In genomic region chr4:118569320-118569719, GRCm38 (mm10) we compare ENCODE assay signal across 17 mouse cellular contexts. TPM values are rescaled to one million over a fixed set of nuclear protein-coding genes. Genes with fewer than 3 reads are reported as not detected.
DNase-seq lines count a peak whose midpoint lies in the region; ATAC-seq and TF ChIP-seq lines count a peak whose summit lies in the region.
"Had no signal": no experiment of that assay in that cellular context is flagged by ENCODE, and none has a peak within 500 bp of the region (broad histone marks: within the 10 kb centered on the region; RNA-seq: fewer than 3 reads in every experiment).

No protein-coding gene starts in this region.

- peak overlapping the region; percentile 23 for H3K4me3 ChIP-seq in heart, embryonic 13.5 days
- no peak overlapping the region for H3K4me3 ChIP-seq in heart, adult 2 months
- no peak overlapping the region for H3K4me3 ChIP-seq in intestine, embryonic 14.5 days (ENCODE audit: low read depth, low read length)
- peak overlapping the region; percentile 27 for H3K4me3 ChIP-seq in liver, embryonic 15.5 days (replicated peaks)
- H3K4me3 ChIP-seq: hindbrain, embryonic 15.5 days; layer of hippocampus, adult 2 months; midbrain, embryonic 15.5 days had no signal

- WGBS in heart, embryonic 13.5 days: 65% methylated on average over 23 of the region's 23 CpGs
- 75% methylated on average over 23 of the region's 23 CpGs for WGBS in heart, adult 2 months
- 76% methylated on average over 23 of the region's 23 CpGs for WGBS in intestine, embryonic 14.5 days
- 74% methylated on average over 23 of the region's 23 CpGs for WGBS in liver, embryonic 15.5 days (ENCODE audit: insufficient replicate concordance)

- peaks cover 65% of the 10 kb centered on the region for H3K27me3 ChIP-seq in heart, embryonic 13.5 days (replicated peaks)
- H3K27me3 ChIP-seq in heart, adult 2 months (ENCODE audit: control insufficient read depth, insufficient read depth, low read length): no peaks in the 10 kb centered on the region
- H3K27me3 ChIP-seq in intestine, embryonic 14.5 days (replicated peaks; ENCODE audit: control insufficient read depth, insufficient read depth, low read length): no peaks in the 10 kb centered on the region
- H3K27me3 ChIP-seq in liver, embryonic 15.5 days: peaks cover 17% of the 10 kb centered on the region
- H3K27me3 ChIP-seq: midbrain, embryonic 15.5 days had no signal

- no peak overlapping the region for H3K9ac ChIP-seq in heart, embryonic 13.5 days
- H3K9ac ChIP-seq in heart, adult 2 months (ENCODE audit: low read depth, low read length): no peak overlapping the region
- H3K9ac ChIP-seq in intestine, embryonic 14.5 days (ENCODE audit: low read length): no peak overlapping the region
- H3K9ac ChIP-seq in liver, embryonic 15.5 days: no peak overlapping the region
- H3K9ac ChIP-seq: hindbrain, embryonic 15.5 days; midbrain, embryonic 15.5 days had no signal

- ATAC-seq in heart, embryonic 13.5 days (ENCODE audit: extremely low read depth, insufficient number of reproducible peaks, low FRiP score, low TSS enrichment): peak; percentile 48; the same call in 1 of the 2 replicates
- 0 out of 2 replicates have a peak, but pooled peaks have one; percentile 20 for ATAC-seq in intestine, embryonic 14.5 days (replicated peaks; ENCODE audit: low FRiP score, low TSS enrichment, low read depth)
- peak; percentile 55 for ATAC-seq in liver, embryonic 15.5 days (ENCODE audit: insufficient read depth)
- no peak for ATAC-seq in activated CD4-positive, CD25-positive, alpha-beta regulatory T cell, adult 4 months
- ATAC-seq: midbrain, embryonic 15.5 days had no signal

- H3K79me2 ChIP-seq in heart, adult 2 months (replicated peaks; ENCODE audit: control insufficient read depth, insufficient read depth, low read length): no peaks in the 10 kb centered on the region

- H3K27ac ChIP-seq in heart, embryonic 13.5 days (replicated peaks): peak overlapping the region; percentile 46
- no peak overlapping the region for H3K27ac ChIP-seq in heart, adult 2 months
- H3K27ac ChIP-seq in intestine, embryonic 14.5 days (ENCODE audit: low read depth): no peak overlapping the region
- H3K27ac ChIP-seq in liver, embryonic 15.5 days (replicated peaks): peak overlapping the region; percentile 72
- H3K27ac ChIP-seq: hindbrain, embryonic 15.5 days; layer of hippocampus, adult 2 months; midbrain, embryonic 15.5 days had no signal

- no peak for DNase-seq in heart, adult 2 months
- DNase-seq in A20 (ENCODE audit: low read depth, low spot score): peak; percentile 19
- no peak for DNase-seq in intestine, embryonic 14.5 days (ENCODE audit: low spot score)
- no peak for DNase-seq in gastrocnemius, postnatal 25 days
- DNase-seq: adrenal gland, postnatal 10 days; cerebellum, adult 2 months; gastrocnemius, postnatal 14 days; heart, postnatal 10 days had no signal

- no peaks in the 10 kb centered on the region for H3K36me3 ChIP-seq in heart, embryonic 13.5 days
- no peaks in the 10 kb centered on the region for H3K36me3 ChIP-seq in heart, adult 2 months (ENCODE audit: control insufficient read depth, insufficient read depth, low read length)
- no peaks in the 10 kb centered on the region for H3K36me3 ChIP-seq in intestine, embryonic 14.5 days (ENCODE audit: control insufficient read depth, insufficient read depth, low read length)
- no peaks in the 10 kb centered on the region for H3K36me3 ChIP-seq in liver, embryonic 15.5 days (replicated peaks)
- H3K36me3 ChIP-seq: hindbrain, embryonic 15.5 days; midbrain, embryonic 15.5 days had no signal

- TF ChIP-seq CTCF in heart, adult 2 months (IDR thresholded peaks at IDR 0.05): no peak

- no peak for TF ChIP-seq EP300 in heart, adult 2 months (IDR thresholded peaks at IDR 0.05; ENCODE audit: insufficient read depth, low read depth, low read length)

- no peak for TF ChIP-seq POLR2A in heart, adult 2 months (IDR thresholded peaks at IDR 0.05; ENCODE audit: insufficient read depth, low read depth, low read length)

- no peaks in the 10 kb centered on the region for H3K9me3 ChIP-seq in heart, embryonic 13.5 days
- H3K9me3 ChIP-seq in intestine, embryonic 14.5 days (ENCODE audit: control insufficient read depth, low read length): no peaks in the 10 kb centered on the region
- H3K9me3 ChIP-seq in liver, embryonic 15.5 days (replicated peaks): 0 out of 2 replicates have a peak, but pooled peaks cover 3% of the 10 kb centered on the region
- H3K9me3 ChIP-seq: hindbrain, embryonic 15.5 days; midbrain, embryonic 15.5 days had no signal

- no peaks in the 10 kb centered on the region for H3K4me1 ChIP-seq in heart, embryonic 13.5 days
- H3K4me1 ChIP-seq in heart, adult 2 months (ENCODE audit: control insufficient read depth, insufficient read depth, low read length): no peaks in the 10 kb centered on the region; the same call in 1 of the 2 replicates
- no peaks in the 10 kb centered on the region for H3K4me1 ChIP-seq in intestine, embryonic 14.5 days (replicated peaks; ENCODE audit: control insufficient read depth, insufficient read depth, low read length)
- H3K4me1 ChIP-seq in liver, embryonic 15.5 days (replicated peaks): peaks cover 36% of the 10 kb centered on the region
- H3K4me1 ChIP-seq: hindbrain, embryonic 15.5 days; midbrain, embryonic 15.5 days had no signal

- H3K4me2 ChIP-seq in heart, embryonic 13.5 days: peak overlapping the region; percentile 33
- no peak overlapping the region for H3K4me2 ChIP-seq in intestine, embryonic 14.5 days (ENCODE audit: low read length)
- peak overlapping the region; percentile 50 for H3K4me2 ChIP-seq in liver, embryonic 15.5 days
- H3K4me2 ChIP-seq: hindbrain, embryonic 15.5 days; midbrain, embryonic 15.5 days had no signal

- intact Hi-C loops in heart, adult 2 months (cut with DNase I): loop anchor here (5.0 kb wide), 3 partner anchors 82 to 352 kb away; no protein-coding TSS in a partner anchor

RNA-seq across cellular contexts. Expression of gene Tmem125, which starts 25.5 kb away (rescaled TPM):
- polyA plus RNA-seq in heart, embryonic 13.5 days (2015; fragmentation: Nextera tagmentation; extraction: Ambion mirVana): 0.24 and 0.43 TPM in 2 replicates
- total RNA-seq in heart, adult 2 months (2021): not detected
- 0.44 and 0.70 TPM in 2 replicates for polyA plus RNA-seq in heart, adult 2 months (2012; rRNA removed)
- 8.5 and 9.3 TPM in 2 replicates for polyA plus RNA-seq in intestine, embryonic 14.5 days (2014; fragmentation: Nextera tagmentation; extraction: Ambion mirVana)
- polyA plus RNA-seq in liver, embryonic 15.5 days (2015; fragmentation: Nextera tagmentation; extraction: Ambion mirVana): 1.9 and 2.0 TPM in 2 replicates
- not detected for polyA plus RNA-seq in activated CD4-positive, CD25-positive, alpha-beta regulatory T cell, adult 4 months (2017; shearing (Covaris generic))
- total RNA-seq in gastrocnemius, postnatal 25 days (2021): not detected
- polyA plus RNA-seq: neural tube, embryonic 11.5 days had no signal

RNA-seq across cellular contexts. Expression of gene 2610528J11Rik, which starts 42.5 kb away (rescaled TPM):
- polyA plus RNA-seq in heart, embryonic 13.5 days (2015; fragmentation: Nextera tagmentation; extraction: Ambion mirVana): 0.36 and 0.75 TPM in 2 replicates
- not detected for total RNA-seq in heart, adult 2 months (2021)
- polyA plus RNA-seq in heart, adult 2 months (2012; rRNA removed): 0.37 TPM in 1 of 2 replicates, not detected in the other
- 35.7 and 46.4 TPM in 2 replicates for polyA plus RNA-seq in intestine, embryonic 14.5 days (2014; fragmentation: Nextera tagmentation; extraction: Ambion mirVana)
- 6.4 and 6.8 TPM in 2 replicates for polyA plus RNA-seq in liver, embryonic 15.5 days (2015; fragmentation: Nextera tagmentation; extraction: Ambion mirVana)
- not detected for polyA plus RNA-seq in activated CD4-positive, CD25-positive, alpha-beta regulatory T cell, adult 4 months (2017; shearing (Covaris generic))
- total RNA-seq in gastrocnemius, postnatal 25 days (2021): not detected
- total RNA-seq: gastrocnemius, postnatal 14 days; heart, postnatal 10 days; layer of hippocampus, adult 2 months; left cerebral cortex, adult 8-10 months; MEL had no signal
- polyA plus RNA-seq: cerebellum, adult 2 months; hindbrain, embryonic 15.5 days; midbrain, embryonic 15.5 days had no signal

RNA-seq across cellular contexts. Expression of gene Cfap57, which starts 51.3 kb away (rescaled TPM):
- 0.31 and 0.53 TPM in 2 replicates for polyA plus RNA-seq in heart, embryonic 13.5 days (2015; fragmentation: Nextera tagmentation; extraction: Ambion mirVana)
- total RNA-seq in heart, adult 2 months (2021): under 1 TPM in 1 of 2 experiments, not detected in 1; 0.05 TPM
- polyA plus RNA-seq in heart, adult 2 months (2012; rRNA removed): 0.03 and 0.14 TPM in 2 replicates
- 0.27 and 0.41 TPM in 2 replicates for polyA plus RNA-seq in intestine, embryonic 14.5 days (2014; fragmentation: Nextera tagmentation; extraction: Ambion mirVana)
- polyA plus RNA-seq in liver, embryonic 15.5 days (2015; fragmentation: Nextera tagmentation; extraction: Ambion mirVana): 0.75 and 0.82 TPM in 2 replicates
- polyA plus RNA-seq in activated CD4-positive, CD25-positive, alpha-beta regulatory T cell, adult 4 months (2017; shearing (Covaris generic)): not detected
- not detected for total RNA-seq in gastrocnemius, postnatal 25 days (2021)
- total RNA-seq: adrenal gland, postnatal 10 days; gastrocnemius, postnatal 14 days; MEL had no signal

RNA-seq across cellular contexts. Expression of gene Ebna1bp2, which starts 51.3 kb away (rescaled TPM):
- polyA plus RNA-seq in heart, embryonic 13.5 days (2015; fragmentation: Nextera tagmentation; extraction: Ambion mirVana): 76.0 and 78.9 TPM in 2 replicates
- 10 to 100 TPM; 34.1 to 38.1 TPM for total RNA-seq in heart, adult 2 months (2021)
- 20.0 and 22.4 TPM in 2 replicates for polyA plus RNA-seq in heart, adult 2 months (2012; rRNA removed)
- 161 and 167 TPM in 2 replicates for polyA plus RNA-seq in intestine, embryonic 14.5 days (2014; fragmentation: Nextera tagmentation; extraction: Ambion mirVana)
- 50.8 and 62.9 TPM in 2 replicates for polyA plus RNA-seq in liver, embryonic 15.5 days (2015; fragmentation: Nextera tagmentation; extraction: Ambion mirVana)
- 100 to 1,000 TPM; 163 to 165 TPM for polyA plus RNA-seq in activated CD4-positive, CD25-positive, alpha-beta regulatory T cell, adult 4 months (2017; shearing (Covaris generic))
- 10 to 100 TPM; 25.1 to 26.9 TPM for total RNA-seq in gastrocnemius, postnatal 25 days (2021)

Comparison
In these comparisons a context has a peak if more than half of its experiments do, and no peak if none do; other contexts are left out.
1. H3K27ac ChIP-seq: peak in heart, embryonic 13.5 days (single experiment) and liver, embryonic 15.5 days (single experiment); none in heart, adult 2 months (single experiment) and intestine, embryonic 14.5 days (single experiment).
2. H3K4me3 ChIP-seq: peak in heart, embryonic 13.5 days (single experiment) and liver, embryonic 15.5 days (single experiment); none in heart, adult 2 months (single experiment) and intestine, embryonic 14.5 days (single experiment).